Mouse (Mus musculus): ENCODE results near the gene R3hdm4.
"Not testable (repeated sequence)": the region's sequence is repeated elsewhere in the genome, so short reads cannot be mapped to it uniquely, and the experiment has no call there.

The R3hdm4 gene

DNA sequence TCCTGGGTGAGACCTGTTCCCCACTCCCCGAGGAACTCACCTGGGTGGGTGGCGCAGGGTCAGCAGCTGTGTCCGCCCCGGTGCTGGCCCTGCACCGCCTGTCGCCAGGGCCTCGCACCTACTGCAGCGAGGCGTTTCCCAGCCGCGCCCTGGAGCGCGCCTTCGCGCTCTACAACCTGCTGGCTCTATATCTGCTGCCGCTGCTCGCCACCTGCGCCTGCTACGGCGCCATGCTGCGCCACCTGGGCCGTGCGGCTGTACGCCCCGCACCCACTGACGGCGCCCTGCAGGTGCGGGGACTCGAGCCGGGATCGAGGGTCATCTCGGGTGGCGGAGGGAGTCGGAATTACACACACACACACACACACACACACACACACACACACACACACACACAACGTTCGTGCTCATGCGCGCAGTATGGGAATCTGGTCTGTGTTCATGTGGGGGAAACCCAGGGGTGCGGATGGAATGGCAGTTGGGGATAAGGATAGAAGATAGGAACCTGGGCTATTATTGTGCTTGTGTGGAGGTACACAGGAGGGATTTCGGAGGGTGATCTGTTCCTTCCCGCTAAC, at the start of gene R3hdm4:
R3hdm4 (minus strand) TSS at position 251 of the 578 bp plus-strand sequence.
- no peak for DNase-seq (ENCODE audit: low read depth)

DNA sequence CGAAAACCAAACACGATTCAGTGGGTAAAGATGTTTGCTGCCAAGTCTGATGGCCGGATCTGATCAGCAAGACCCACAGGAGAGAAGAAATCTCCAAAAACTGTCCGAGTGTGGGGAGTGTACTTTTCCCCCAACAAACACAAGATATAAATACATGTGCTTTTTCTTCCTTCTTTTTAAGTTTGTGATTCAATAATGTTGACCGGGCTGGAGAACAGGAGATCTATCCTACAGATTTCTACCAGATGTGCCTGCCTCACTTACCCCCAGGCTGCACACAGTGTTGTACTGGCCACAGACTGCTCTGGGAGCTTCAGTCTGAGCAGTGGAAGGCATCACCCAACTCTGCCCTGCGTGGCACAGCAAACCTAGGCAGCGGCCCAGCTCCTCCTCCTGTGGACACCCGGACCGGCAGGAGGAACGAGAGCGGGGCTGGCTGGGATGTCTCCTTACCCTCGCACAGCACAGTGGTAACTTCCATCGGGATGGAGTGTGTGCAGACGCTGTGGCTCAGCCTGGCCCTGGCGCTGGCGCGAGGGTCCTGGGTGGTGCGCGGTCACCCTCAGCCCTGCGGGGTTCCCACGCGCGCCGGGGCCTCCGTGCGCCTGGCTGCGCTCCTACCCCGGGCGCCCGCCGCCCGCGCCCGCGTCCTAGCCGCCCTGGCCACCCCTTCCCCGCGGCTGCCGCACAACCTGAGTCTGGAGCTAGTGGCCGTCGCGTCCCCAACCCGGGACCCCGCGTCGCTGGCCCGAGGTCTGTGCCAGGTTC, 49.6 kb upstream of the R3hdm4 start, which contains the start of gene Grin3b:
Grin3b (plus strand) TSS at position 301 of the 768 bp plus-strand sequence.
- no peak for DNase-seq (ENCODE audit: low read depth)

DNA sequence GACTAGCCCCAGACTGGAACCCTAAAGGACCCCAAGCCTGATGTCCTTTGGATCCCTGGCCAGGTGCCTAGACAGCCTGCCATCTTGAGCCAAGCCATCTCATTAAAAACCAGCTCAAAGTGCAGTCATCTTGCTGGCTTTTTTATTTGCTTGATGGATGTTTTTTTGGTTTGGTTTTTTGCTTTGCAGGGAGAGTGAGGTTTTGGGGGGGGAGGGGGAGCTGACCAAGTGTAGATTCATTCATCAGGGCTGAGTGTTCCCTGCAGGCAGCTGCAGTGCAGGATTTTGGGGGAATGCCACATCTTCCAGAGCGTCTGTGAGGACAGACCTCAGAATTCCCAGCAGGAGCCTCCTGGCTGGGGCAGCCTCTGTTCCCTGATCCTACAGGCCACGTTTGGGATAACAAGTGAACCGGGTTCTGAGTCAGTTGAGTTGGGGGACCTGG, 48.1 kb upstream of the R3hdm4 start:
- no peak for DNase-seq (ENCODE audit: low read depth)

DNA sequence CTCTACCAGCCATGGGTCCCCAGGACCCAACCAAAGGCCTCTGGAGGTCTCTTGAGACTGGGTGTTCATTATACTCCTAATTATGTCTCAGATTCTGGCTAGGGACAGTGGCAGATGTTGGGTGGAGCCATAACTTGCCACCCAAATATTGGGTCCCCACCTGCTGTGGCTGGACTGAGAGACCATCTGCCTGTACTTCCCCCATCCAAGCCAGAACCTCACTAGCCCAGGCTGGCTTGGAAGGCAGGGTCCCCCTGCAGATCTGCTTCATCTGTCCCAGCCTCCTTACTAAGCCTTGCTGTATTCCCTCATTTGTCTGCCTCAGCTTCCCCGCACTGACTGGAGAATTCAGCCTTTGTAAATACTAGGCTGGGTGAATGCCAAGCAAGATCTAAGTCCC, 47.2 kb upstream of the R3hdm4 start:
- no peak for DNase-seq (ENCODE audit: low read depth)

DNA sequence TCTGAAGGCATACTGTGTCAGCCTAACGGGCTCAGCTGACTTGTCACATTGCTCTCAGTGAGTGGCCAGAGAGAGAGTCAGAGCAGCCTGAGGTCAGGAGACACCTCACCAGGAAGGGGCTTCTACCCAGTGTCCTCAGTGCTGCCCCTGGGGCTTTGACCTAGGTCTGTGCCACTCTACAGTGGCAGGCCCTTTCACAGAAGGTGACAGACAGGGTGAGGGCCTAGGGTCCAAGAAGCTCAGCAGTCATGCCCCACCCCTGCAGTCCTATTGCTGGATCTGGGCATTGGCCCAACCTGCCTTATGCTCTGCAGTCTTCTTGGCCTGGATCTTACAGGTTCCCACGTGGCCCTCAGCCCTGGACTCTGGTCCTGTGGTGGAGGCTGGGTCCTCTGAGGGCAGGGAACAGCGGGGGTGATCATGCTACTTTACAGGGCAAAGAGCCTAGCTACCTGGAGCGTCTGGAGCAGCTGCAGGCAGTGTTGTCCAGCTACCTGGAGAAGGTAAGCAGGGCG, 45.9 kb upstream of the R3hdm4 start:
- DNase-seq (ENCODE audit: low read depth) = no peak

DNA sequence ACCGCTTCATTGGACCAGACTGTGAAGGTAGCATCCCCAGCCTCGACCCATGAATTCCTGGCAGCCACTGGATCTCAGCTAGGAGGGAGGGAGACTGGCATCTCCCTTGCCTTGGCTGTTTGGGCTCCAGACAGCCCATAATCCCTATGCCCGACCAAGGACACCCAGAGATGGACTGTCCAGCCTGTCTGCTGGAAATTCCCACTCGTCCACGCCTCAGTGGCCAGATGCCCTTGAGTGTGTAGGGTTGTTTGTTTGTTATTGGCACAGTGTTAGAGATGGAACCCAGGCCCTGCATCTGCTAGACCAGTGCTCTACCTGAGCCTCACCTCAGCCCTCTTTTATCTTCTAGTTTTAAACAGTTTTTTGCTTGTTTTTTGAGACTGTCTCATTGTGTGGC, 44.3 kb upstream of the R3hdm4 start:
- DNase-seq (ENCODE audit: low read depth) = no peak

DNA sequence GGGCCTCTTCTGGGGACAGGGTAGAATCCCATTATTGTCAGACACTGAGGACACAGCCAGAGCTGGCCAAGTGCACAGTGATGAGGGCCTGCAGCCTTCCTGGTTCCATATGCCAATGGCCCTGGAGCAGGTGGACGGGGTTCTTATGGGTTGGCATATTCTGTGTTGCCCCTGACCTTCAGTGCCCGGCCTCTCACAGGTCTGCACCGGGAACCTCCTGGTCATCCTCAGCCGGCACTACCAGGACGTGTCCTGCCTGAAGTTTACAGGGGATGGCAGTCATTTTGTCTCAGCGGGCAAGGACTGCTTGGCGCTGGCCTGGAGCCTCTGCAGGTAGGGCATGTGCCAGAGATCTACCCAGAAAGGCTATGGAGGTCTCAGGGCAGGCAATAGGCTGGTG, 43.7 kb upstream of the R3hdm4 start:
- DNase-seq (ENCODE audit: low read depth) = no peak

DNA sequence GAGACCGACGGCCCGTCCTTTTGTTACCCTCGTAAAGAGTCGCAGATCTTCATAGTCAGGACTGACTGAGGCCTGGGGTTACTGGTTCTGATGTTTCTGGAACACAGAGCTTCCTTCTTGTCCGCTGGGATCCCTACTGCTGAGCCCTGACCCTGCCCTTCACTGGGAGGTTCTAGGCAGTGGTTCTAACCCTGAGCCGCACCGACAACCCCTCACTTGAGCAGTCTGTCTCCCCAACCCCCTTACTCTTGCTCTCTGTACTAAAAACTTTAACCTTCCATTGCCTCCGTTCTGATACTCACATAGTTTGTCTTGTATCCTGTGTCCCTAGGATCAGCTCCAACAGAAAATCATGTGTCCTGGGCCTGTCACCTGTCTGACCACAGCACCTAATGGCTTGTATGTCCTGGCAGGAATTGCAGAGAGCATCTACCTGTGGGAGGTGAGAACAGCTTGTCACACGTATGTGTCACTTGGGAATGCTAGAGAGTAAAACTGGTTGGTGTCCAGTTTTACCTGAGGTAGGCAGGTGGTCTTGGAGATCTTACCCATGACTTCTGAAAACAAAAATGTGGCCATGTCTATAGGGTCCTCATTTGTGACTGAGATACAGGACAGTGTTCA, 39.8 kb upstream of the R3hdm4 start:
- no peak for DNase-seq (ENCODE audit: low read depth)

DNA sequence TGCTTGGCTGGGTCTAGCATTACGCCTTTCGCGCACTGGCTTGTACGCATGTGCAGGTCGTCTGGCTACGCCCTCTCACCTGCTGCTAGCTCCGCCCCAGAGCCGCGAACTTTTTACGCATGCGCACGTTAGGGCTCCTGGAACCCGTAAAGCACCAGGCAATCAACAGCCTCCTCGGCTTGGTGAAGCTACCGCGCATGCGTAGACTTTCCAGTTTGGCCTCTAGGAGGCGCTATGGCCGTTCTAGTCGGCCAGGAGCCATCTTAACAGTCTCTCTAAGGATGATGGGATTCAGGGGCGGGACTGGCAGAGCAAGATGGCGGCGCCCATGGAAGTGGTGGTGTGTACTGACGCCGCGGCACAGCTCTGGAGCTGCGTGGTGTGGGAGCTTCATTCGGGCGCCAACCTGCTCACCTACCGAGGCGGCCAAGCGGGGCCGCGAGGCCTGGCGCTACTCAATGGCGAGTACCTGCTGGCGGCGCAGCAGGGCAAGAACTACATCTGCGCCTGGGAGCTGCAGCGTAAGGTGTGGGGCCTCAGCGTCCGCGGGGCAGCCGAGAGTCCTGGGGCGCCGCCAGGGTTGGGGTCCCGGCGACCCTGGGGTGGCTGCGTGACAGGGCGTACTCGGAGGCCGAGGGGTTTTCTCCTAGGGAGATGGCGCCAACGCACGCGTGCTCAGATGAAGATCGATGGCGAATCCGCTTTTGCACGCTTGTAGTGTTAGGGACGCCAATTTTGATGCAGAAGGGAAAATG, 39.0 kb upstream of the R3hdm4 start, which contains the start of gene Wdr18:
Wdr18 (plus strand) TSS at position 306 of the 755 bp plus-strand sequence.
- peak; percentile 100 for DNase-seq (ENCODE audit: low read depth)

DNA sequence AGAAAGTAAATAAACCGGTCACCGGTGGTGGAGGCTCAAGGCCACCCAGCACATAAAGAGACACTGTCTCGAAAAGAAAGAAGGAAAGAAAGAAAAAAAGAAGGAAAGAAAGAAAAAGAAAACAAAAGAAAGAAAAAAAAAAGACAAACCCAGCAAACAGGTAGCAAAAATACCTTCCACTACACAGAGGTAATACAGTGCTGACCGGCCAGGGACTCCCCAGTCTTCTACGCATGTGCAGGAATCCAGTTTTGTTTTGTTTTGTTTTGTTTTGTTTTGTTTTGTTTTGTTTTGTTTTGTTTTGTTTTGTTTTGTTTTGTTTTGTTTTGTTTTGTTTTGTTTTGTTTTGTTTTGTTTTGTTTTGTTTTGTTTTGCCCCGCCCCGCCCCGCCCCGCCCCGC, 38.4 kb upstream of the R3hdm4 start:
- DNase-seq (ENCODE audit: low read depth) = not testable (repeated sequence)

DNA sequence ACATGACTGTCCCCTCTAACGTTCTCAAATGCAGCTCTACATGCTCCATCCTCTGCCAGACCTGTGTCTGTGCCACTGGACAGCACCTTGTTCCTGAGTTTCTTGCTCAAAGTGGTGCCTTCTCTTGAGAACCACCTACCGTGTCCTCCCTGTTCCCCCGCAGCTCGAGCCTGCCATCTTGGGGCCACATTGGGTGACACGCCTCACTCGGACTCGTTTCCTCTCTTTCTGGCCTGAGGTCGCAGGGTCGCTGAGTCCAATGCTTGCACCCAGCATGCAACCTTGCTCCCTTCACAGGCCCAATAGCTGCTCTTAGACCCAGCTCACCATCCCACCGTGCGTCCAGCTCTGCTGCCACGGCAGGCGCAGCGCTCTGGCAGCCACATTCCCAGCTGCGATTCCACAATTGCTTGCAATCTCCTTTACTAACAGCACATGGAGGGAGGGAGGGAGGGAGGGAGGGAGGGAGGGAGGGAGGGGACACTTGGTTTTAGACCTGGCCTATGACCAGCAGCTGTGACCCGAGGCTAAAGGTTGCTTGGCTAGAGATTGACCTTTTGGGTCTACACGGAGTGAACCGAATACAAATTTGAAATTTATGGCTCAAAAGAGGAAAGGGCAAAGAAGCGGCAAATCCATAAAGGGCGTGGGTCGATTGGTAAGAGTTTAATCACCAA, 37.3 kb upstream of the R3hdm4 start:
- no peak for DNase-seq (ENCODE audit: low read depth)

DNA sequence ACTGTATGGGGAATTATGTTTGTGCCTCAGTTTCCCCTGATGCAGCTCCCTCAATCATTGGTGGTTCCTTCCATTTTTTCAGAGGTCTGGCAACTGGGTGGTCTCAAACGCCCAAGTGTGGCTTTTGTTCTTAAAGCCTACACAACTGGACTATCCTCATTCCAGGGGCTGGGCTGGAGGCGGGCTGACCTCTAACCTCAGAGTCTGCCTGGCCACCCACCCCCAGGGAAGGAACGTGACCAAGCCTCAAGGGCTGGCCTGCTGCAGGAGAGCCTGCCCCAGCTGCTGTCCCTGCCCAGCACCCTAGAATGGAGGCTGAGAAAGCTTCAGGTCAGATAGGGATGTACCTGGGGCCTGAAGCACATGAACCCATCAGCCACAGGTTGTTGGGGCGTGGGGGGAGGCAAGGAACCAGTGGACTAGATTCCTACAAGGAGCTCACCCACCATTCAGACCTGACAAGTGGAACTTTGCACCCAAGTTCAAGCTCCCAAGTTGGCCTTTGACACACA, 35.7 kb upstream of the R3hdm4 start:
- no peak for DNase-seq (ENCODE audit: low read depth)

DNA sequence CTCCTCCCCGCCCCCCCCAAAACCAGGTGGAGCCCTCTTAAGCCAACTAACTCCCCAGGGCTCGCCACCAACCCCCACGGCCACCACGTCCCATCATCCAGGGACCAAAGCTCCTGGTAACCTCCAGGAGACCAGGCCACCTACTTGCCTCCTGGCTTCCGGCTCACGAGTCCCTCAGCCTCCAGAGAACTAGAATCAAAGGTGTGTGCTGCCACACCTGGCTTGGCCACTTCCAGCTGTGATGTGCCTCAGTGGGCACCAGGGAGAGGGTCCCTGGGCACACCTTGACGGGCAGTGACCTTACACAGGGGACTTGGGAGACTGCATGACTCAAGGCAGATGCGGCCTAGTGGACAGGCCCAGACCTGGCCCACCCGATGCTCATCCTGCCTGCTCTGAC, 34.7 kb upstream of the R3hdm4 start:
- DNase-seq (ENCODE audit: low read depth) = no peak

DNA sequence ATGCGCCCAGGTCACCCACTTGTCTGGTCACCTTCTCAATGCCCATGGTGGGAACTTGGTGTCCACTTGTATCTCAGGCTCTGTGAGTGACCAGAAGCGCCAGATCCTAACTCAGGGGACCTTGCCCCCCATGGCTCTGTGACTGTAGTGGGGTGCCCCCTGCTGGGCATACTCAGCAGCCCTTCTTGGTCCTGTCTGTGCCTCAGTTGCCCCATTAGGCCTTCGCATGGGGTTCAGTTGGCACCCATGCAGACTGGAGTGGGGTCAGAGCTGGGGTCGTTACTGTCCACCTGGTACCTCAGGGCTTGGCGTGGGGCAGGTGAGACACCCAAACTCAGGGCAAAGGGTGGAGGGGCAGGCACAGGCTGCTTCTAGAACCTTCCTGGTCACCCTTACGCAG, 32.9 kb upstream of the R3hdm4 start:
- no peak for DNase-seq (ENCODE audit: low read depth)

DNA sequence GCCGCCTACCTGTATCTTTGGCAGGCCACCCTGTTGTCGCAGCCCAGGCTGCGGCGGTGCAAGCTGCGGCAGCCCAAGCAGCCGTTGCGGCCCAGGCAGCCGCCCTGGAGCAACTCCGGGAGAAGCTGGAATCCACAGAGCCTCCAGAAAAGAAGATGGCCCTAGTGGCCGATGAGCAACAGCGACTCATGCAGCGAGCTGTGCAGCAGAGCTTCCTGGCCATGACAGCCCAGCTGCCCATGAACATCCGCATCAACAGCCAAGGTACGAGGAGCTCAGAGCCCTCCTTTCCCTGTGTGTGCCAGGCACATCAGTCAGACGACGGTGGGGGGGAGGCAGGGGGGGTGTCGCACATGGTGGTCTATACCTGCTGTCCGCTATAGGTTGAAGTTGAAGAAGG, 29.7 kb upstream of the R3hdm4 start:
- no peak for DNase-seq (ENCODE audit: low read depth)

DNA sequence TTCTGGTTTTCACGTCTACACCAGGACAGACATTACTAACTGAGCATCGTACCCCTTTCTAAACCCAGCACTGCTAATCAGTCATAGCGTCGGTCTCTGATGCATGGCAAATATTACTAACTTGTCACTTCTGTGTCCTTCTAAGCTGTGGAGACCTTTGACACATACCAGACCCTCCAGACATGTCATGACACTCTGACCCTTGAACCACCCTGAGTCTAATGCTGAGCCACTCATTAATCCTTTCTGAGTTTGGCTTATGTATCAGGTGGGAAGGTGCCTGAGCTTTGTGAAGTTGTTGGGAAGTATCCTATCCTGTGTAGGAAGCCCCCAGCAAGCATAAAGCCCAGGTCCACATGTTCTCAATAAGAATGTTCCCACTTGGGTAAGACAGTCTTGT, 28.9 kb upstream of the R3hdm4 start:
- DNase-seq (ENCODE audit: low read depth) = no peak

DNA sequence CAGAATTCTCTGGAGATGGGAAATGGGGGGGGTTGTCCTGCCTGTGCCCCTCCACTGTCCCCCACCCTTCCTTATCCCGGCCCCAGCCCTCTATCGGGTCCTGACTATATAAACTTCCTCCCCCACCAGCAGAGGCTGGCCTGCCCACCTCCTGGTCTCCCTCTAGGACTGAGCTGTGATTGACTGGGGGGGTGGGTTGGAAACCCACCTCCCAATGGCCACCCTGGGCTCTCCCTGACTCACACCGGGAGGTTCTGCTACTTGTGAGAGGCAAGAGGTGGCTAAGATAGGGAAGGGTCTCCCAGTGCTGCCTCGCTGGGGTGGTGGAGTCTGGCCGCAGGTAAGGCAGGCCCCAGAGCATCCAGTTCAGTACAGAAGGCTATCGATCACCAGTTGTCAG, 26.5 kb upstream of the R3hdm4 start:
- DNase-seq (ENCODE audit: low read depth) = no peak

DNA sequence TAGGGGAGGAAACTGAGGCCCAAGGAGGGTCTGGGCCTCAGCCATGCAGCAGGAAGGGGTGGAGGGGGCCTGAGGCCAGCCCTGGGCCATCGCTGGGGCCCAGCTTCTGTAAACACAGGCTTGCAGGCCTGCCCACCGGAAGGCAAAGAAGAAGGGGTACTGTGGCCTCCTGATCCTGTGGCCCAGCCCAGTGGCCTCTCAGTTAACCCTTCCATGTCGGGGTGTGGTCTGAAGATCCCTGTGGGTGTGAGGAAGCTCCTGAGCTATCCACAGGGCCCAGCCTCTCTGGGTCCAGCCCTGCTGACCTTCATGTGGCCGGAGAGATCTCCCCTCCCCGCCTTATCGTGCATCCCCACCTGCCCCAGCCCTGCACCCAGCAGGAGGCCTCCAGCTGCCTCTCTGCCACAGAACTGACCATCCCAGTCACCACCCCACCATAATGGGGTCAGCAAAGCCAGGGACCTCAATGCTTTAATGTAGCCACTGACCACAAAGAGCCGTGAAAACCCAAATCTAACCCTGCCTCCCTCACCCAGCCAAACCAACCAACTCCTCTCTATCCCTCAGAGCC, 25.8 kb upstream of the R3hdm4 start:
- no peak for DNase-seq (ENCODE audit: low read depth)

DNA sequence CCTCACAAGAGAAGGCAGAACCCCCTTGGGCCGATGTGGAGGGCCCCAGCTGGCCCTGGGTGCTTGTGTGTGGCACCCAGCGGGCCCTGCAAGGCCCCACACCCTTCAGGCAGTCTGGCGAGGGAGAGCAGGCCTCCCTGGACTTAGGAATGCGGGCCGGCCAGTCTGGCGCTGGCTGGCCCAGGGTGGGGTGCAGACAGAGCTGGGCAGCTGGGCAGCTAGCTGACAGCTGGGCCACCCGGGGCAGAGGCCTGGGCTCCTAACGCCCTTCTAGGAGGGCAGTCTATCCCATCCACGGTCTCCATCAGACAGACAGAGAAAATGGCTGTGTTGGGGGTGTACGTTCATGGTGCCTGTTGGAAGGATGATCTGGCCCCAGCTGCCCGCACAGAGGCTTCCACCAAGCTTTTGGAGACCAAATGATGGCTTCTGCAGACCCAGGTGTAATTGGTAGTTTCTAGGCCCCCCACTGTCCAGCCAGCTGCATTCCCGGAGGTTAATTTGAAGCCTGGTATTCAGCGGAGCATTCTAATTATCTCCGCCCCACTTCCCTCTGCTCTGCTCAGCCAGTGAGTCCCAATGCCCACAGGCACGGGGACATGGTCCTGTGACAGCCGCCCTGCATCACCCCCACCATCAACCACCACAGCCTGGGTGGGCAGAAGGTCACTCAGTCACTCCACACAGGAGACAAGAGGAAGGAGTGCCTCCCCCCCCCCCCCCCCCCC, 24.7 kb upstream of the R3hdm4 start:
- no peak for DNase-seq (ENCODE audit: low read depth)

DNA sequence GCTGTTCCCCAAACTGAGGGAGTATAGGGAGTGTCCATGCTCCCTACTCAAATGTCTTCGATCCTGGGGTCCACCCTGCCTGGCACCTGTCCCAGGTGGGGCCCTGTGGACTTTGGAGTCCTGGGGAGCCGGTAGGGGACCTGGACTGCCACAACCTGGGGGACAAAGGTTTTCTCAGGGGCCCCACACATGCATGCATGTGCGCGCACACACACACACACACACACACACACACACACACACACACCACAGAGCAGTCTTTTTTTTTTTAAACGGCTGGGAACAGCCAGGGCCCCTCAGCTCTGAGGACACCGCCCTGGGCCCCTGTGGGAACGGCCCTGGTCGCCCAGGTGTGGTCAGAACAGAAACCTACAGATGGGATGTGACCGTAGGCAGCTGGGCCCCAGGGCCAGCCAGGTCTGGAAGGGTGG, 22.5 kb upstream of the R3hdm4 start:
- DNase-seq (ENCODE audit: low read depth) = no peak
